Mouse (Mus musculus) stomach, embryonic 14.5 days (tissue): ENCODE measurements around the gene Uhrf2. TPM values are rescaled to one million over a fixed set of nuclear protein-coding genes. Genes with fewer than 3 reads are reported as not detected.

Source experiments
- ATAC-seq: fragments of 200-750 bp; cut with Nextera tagmentation; 2 replicates; pipeline ENCODE4 v1.8.0; 2017; ENCODE audit warnings: low read depth, moderate TSS enrichment; ENCODE audit not compliant: insufficient number of reproducible peaks, insufficient read depth, low FRiP score
- H3K27ac ChIP-seq: fragments of 300-500 bp; sonication (generic); 2 replicates; pipeline ENCODE4 v1.5.1; 2014; ENCODE audit warnings: mild to moderate bottlenecking, low read length, moderate library complexity, mixed read lengths
- H3K27me3 ChIP-seq: fragments of 300-500 bp; sonication (generic); 2 replicates; pipeline ENCODE4 v1.6.1; 2014; ENCODE audit warnings: low read length, control low read depth, mixed read lengths; ENCODE audit not compliant: control insufficient read depth, insufficient read depth
- H3K36me3 ChIP-seq: fragments of 300-500 bp; sonication (generic); 2 replicates; pipeline ENCODE4 v1.6.1; 2014; ENCODE audit warnings: mild to moderate bottlenecking, control low read depth, low read length, moderate library complexity, mixed read lengths; ENCODE audit not compliant: control insufficient read depth, insufficient read depth
- H3K4me1 ChIP-seq: fragments of 300-500 bp; sonication (generic); 2 replicates; pipeline ENCODE4 v1.6.1; 2014; ENCODE audit warnings: low read length, control low read depth, mixed read lengths; ENCODE audit not compliant: control insufficient read depth, insufficient read depth
- H3K4me2 ChIP-seq: fragments of 300-500 bp; sonication (generic); replicated peaks from 2 replicates; pipeline ENCODE4 v1.6.1; 2014; ENCODE audit warnings: low read depth, low read length, control low read depth
- H3K4me3 ChIP-seq: fragments of 300-500 bp; sonication (generic); 2 replicates; pipeline ENCODE4 v1.5.1; 2014; ENCODE audit warnings: low read depth, low read length, control low read depth
- H3K9ac ChIP-seq: fragments of 300-500 bp; sonication (generic); replicated peaks from 2 replicates; pipeline ENCODE4 v1.6.1; 2014; ENCODE audit warnings: low read depth, mild to moderate bottlenecking, control low read depth, low read length, moderate library complexity, mixed read lengths
- H3K9me3 ChIP-seq: fragments of 300-500 bp; sonication (generic); 2 replicates; pipeline ENCODE4 v1.6.1; 2016; ENCODE audit warnings: low read depth, low read length, control low read depth; ENCODE audit not compliant: control insufficient read depth
- WGBS: fragments of 180-500 bp; shearing (Covaris S2); extraction: QIAGEN DNeasy Blood & Tissue Kit; methylation state at CpG from one replicate; pipeline ENCODE4 v1.1.7; 2014; 5-methylcytosine and 5-hydroxymethylcytosine counted together
- polyA plus RNA-seq: library from polyadenylated mRNA; unstranded; fragments of >200 nt; fragmentation: Nextera tagmentation; extraction: Ambion mirVana; gene quantifications from 2 replicates; pipeline ENCODE4 v1.2.1, GENCODE M21; 2014

Gene Uhrf2
- polyA plus RNA-seq = 90.1 and 90.5 TPM in 2 replicates

DNA sequence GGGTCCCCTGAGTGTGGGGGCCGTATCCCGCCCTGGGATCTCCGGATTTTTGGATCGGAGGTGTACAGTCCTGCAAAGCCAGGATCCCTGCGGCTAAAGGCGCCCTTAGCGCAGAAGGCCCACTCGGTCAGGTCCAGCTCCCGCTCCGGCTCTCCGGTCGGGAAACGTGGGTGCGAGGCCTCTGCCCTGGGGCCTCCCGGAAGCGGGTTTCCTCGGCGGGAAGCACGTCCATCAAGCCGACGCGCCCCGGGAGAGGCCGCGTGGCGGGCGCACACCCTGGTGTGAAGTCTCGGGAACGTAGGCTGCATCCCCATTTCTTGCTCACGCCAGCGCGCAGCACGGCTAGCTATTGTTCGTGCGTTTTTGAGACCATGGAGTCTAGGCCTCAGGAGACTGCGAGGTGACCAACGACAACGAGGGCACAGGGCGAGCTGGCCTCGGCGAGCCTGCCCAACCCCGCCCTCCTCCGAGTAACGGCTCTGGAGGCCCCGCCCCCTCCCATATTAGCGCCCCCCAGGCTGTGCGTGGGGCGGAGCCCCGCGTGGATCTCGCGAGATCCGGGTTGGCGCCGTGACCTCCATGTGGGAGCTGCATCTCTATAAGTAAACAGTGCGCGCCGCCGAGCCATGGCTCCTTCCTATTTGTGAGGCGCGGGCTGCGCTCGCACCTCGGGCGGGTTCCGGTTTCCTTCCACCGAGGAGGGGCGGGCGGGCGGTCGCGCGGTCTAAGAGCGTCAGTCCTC lies at the start of gene Uhrf2:
Uhrf2 (plus strand) TSS at position 620 of the 742 bp plus-strand sequence.
- Histone ChIP-seq H3K4me2 (peak within 1 kb of the TSS; percentile 73), H3K9me3 (no peaks in the 10 kb centered on the region), H3K4me3 (peak within 1 kb of the TSS; percentile 99), H3K4me1 (peaks cover 16% of the 10 kb centered on the region; the same call in 1 of the 2 replicates), H3K27me3 (no peaks in the 10 kb centered on the region), H3K27ac (peak within 1 kb of the TSS; percentile 97), H3K36me3 (no peaks in the 10 kb centered on the region; the same call in 1 of the 2 replicates), H3K9ac (peak within 1 kb of the TSS; percentile 100)
- peak; percentile 95 for ATAC-seq
- WGBS = 2% methylated on average over 73 of the region's 74 CpGs

DNA sequence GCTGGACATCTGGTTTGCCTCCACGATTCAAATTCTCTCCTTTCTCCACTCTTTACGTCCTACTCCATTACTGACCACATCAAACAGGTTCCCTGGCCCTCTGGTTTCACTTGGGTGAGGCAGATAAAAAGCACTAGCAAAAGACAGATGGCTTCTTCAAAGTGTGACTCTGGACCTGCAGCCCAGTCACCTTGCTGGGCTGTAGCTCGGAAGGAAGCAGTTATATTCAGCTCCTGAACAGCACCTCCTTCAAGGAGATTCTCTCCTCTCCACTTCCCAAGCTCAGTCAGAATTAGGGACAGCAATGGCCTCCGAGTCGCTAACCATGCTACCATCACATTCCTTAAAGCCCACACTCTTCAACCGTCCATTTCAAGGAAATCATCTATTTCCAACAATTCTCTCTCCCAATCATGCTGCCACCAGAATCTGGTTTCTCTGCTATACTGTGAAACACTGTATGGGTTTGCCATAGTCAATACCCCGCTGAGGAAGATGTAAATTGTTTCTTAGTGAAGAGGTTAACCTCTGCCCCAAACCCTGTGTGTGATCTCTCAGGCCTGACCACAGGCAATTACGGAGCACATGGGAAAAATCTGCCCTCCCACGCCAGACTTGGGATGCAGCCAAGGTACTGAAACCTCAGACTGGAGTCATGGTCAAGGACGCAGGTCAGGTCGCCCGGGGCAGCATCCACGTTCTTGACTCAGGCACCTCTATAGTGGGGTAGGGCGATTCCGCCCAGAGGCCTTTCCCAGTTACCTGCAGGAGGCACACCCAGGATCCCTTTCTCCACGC lies 45.9 kb upstream of the Uhrf2 start:
- ATAC-seq = no peak
- H3K4me2 ChIP-seq = no peak overlapping the region
- no peaks in the 10 kb centered on the region for H3K27me3 ChIP-seq
- H3K4me1 ChIP-seq = no peaks in the 10 kb centered on the region
- H3K9ac ChIP-seq = no peak overlapping the region
- 80% methylated on average over 16 of the region's 16 CpGs for WGBS
- no peaks in the 10 kb centered on the region for H3K9me3 ChIP-seq
- no peaks in the 10 kb centered on the region for H3K36me3 ChIP-seq
- no peak overlapping the region for H3K4me3 ChIP-seq
- H3K27ac ChIP-seq = no peak overlapping the region

DNA sequence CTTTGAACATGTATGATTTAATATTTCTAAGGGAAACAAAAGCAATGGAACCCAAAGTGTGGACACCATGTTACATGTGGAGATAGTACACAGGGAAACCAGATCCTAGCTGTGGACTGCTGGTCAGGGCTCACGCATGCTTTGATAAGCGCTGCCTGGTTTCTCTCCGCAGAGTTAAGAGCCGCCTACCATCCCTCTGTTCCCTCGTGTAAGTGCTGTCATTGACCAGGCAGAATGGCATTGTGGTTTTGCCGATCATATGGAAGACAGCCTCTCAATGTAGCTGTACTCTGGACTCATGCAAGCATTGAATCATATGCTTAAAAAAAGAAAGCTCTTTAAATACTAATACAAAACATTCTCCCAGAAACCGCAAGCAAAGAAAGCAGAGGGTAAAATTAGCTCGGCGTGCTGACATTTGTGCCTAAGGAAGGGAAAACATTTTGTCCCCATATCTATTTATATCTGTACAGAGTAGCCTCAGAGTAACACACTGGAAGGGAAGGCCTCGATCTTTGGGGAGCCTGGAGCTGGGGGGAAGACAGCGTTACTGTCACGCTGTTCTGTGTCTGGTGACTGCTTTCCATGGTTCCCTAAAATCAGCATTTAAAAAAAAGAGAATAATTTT lies 43.7 kb upstream of the Uhrf2 start:
- no peak for ATAC-seq
- Histone ChIP-seq H3K27ac (no peak overlapping the region), H3K4me2 (no peak overlapping the region), H3K9me3 (no peaks in the 10 kb centered on the region), H3K4me3 (no peak overlapping the region), H3K36me3 (no peaks in the 10 kb centered on the region), H3K27me3 (no peaks in the 10 kb centered on the region), H3K9ac (no peak overlapping the region), H3K4me1 (no peaks in the 10 kb centered on the region)
- 84% methylated on average over 12 of the region's 12 CpGs for WGBS

DNA sequence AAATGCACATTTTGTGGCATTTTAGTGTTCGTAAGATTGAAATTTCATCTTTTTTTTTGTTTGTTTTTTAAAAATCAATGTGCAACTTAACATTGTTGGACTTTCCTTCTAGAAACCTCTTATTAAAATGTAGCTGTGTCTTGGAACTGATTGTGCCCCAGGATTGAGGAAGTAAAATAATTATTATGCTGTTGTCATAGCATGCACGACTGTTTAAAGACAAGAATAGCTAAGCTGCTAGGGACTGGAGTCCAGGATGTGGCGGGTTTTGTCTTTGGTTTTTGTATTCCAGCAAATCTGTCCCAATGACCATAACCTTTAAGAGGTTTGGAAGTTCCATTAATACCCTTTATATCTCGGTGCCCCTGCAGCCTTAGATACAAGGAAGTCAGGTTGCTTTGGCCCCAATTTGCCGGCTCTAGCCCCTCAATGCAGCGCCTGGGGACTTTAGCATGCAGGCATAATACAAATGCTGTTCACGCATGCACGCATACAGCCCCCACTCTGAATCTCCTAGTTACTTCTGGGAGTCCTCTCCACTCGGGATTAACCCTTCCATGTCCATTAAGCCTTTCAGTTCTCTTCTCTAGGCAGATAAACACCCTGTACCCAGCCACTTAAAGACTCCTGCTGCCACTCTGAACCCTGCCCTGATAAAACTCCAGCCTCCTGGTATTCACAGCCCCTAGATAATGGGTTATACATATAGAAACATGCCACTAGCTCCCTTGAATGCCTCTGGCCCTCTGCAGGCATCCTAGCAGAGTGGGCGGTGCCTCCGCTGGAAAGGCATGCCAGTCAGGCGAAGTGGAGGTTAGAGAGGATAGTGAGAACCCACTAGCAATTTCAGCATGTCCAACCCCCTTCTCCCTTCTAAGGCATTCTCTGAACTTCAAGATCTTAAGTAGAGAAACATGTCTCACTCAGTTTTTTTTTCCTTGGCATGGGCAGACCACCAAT lies 29.6 kb upstream of the Uhrf2 start:
- Histone ChIP-seq H3K4me2 (no peak overlapping the region), H3K27ac (no peak overlapping the region), H3K9me3 (no peaks in the 10 kb centered on the region), H3K4me3 (no peak overlapping the region), H3K4me1 (no peaks in the 10 kb centered on the region), H3K9ac (no peak overlapping the region), H3K36me3 (no peaks in the 10 kb centered on the region), H3K27me3 (no peaks in the 10 kb centered on the region)
- 71% methylated on average over 12 of the region's 12 CpGs for WGBS
- no peak for ATAC-seq

GRCm38 (mm10) chr19:30001550-30001949 lies 28.8 kb upstream of the Uhrf2 start:
- ATAC-seq = no peak
- Histone ChIP-seq H3K4me3 (no peak overlapping the region), H3K36me3 (no peaks in the 10 kb centered on the region), H3K9ac (no peak overlapping the region), H3K27ac (no peak overlapping the region), H3K9me3 (no peaks in the 10 kb centered on the region), H3K4me1 (no peaks in the 10 kb centered on the region), H3K27me3 (no peaks in the 10 kb centered on the region), H3K4me2 (no peak overlapping the region)
- 52% methylated on average over 6 of the region's 6 CpGs for WGBS

GRCm38 (mm10) chr19:30003621-30004020 lies 26.7 kb upstream of the Uhrf2 start, which contains the start of gene Trpd52l3:
Gene Trpd52l3, plus strand, starts transcription at chr19:30003790.
- Histone ChIP-seq H3K4me2 (no peak within 1 kb of the TSS), H3K27me3 (no peaks in the 10 kb centered on the region), H3K9ac (no peak within 1 kb of the TSS), H3K27ac (no peak within 1 kb of the TSS), H3K36me3 (no peaks in the 10 kb centered on the region), H3K9me3 (no peaks in the 10 kb centered on the region), H3K4me3 (no peak within 1 kb of the TSS), H3K4me1 (no peaks in the 10 kb centered on the region)
- ATAC-seq = no peak
- 91% methylated on average over 9 of the region's 9 CpGs for WGBS

- Histone ChIP-seq H3K4me1 (no peaks in the 10 kb centered on the region), H3K4me2 (no peak overlapping the region), H3K36me3 (no peaks in the 10 kb centered on the region), H3K9me3 (no peaks in the 10 kb centered on the region), H3K4me3 (no peak overlapping the region), H3K27me3 (no peaks in the 10 kb centered on the region), H3K9ac (no peak overlapping the region), H3K27ac (no peak overlapping the region)
- 72% methylated on average over 3 of the region's 3 CpGs for WGBS
- ATAC-seq = no peak
These were observed 23.9 kb upstream of the Uhrf2 start for GRCm38 (mm10) chr19:30006371-30006770.
